Mouse (Mus musculus): ENCODE results near the gene Gm21310. TPM values are rescaled to one million over a fixed set of nuclear protein-coding genes. Genes with fewer than 3 reads are reported as not detected.

Gm21310 gene
- polyA plus RNA-seq (2012; rRNA removed), result not detected in 2 replicates

DNA sequence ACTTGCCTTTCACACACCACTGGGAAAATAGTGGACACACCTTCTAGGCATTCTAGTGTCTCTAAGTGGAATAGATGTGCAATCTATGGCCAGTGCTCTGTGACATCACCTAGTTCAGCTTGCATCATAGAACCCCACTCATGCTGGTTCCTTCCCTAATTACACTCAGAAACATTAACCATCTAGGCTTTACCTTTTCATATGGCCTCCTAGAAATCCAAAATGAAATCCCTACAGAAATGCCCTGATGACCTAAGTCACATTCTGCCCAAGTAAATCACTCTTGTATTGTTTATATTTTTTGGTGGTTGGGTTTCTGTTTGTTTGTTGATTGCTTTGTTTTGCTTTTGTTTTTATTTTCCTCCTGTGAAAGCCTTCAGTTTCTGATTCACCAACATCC, at the start of gene Gm21310:
TSS of gene Gm21310 (minus strand) at position 101 of the 400 bp plus-strand sequence.

Other genes with a start within 250 kb of the Gm21310 start
- gene Gm20834, start 177.4 kb upstream of the Gm21310 start, polyA plus RNA-seq (2012; rRNA removed), result not detected in 2 replicates

Data from liver, embryonic 14 days (tissue).